Mouse (Mus musculus): ENCODE results near the gene Olig2. TPM values are rescaled to one million over a fixed set of nuclear protein-coding genes. Genes with fewer than 3 reads are reported as not detected.

Olig2 gene
- total RNA-seq (2022), result 10 to 100 TPM; 22.0 to 24.1 (median 22.8) TPM

DNA sequence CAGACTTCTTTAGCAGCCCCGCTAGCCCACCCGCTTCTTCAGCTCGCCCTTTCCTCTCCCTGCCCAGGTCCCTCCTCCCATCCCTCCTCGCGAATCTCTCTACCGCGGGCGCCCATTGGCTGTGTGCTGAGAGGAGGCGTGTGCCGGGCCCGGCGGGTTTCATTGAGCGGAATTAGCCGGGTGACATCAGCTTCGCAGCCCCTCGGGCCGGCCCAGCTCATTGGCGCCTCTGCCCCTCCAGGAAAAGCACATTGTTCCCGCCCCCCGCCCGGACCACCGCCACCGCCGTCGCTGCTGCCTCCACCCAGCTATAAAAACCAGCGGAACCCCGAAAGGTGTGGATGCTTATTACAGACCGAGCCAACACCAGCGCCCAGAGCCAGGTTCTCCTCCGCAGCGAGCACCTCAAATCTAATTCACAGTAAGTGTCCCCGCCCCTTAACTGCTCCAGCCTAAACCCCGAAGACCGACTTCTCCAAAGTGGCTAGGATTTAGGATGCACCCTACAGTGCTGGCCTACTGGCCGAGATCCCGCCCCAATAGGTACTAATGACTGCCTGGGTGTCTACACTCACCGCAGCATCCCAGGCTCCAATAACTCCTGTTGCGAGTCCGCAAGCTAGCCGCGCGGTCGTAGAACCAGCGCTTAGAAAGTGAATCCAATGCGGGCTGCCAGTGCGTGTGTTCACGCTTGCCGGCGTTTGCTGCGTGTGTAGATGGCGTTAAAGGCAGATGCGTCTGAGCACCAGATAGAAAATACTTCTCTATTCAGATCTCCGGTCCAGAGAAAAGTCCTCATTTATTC, at the start of gene Olig2:
Olig2 (plus strand) TSS at position 225 of the 805 bp plus-strand sequence.
- peak in 1 of 2 experiments; percentile 60 for DNase-seq (ENCODE audit: low spot score in 2 of 2)

GRCm38 (mm10) chr16:91175892-91176291, 49.4 kb upstream of the Olig2 start:
- DNase-seq (ENCODE audit: low spot score in 2 of 2), result no peak

DNA sequence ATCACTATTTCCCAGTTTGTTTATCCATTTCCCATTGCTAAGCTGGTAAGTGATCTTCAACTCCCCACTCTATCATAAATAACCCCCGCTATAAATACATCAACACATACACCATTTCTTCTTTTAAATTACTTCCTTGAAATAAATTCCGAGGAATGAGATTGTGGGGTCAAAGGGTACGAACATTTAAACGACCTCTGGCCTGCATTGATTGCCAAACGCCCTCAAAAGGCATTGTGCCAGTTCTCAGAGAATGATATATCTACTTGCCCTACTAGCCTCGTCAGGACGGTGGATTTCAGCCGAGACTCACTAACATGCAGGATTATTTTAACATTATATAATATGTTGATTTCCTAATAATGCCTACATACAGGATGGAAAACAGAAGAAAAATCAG, 38.2 kb upstream of the Olig2 start:
- no peak for DNase-seq (ENCODE audit: low spot score in 2 of 2)

DNA sequence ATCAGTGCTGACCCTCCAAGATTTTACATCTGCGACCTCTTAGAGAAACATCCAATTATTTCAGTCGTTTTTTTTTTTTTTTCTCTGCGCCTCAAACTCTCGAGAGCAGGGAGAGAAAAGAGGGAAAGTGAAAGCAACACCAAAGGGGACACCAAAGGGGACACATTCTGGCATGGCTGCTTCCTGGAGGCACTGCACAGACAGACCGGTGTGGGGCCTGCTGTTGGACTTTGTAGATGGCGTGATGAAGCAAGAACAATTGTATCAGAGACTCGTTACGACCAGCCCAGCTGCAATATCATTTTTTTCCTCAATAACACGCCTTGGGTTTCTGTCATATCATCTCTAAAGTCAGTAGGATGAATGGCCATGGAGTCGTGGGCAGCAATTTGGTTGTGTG, 37.6 kb upstream of the Olig2 start:
- DNase-seq (ENCODE audit: low spot score in 2 of 2), result no peak

GRCm38 (mm10) chr16:91188304-91188703, 37.0 kb upstream of the Olig2 start:
- no peak for DNase-seq (ENCODE audit: low spot score in 2 of 2)

DNA sequence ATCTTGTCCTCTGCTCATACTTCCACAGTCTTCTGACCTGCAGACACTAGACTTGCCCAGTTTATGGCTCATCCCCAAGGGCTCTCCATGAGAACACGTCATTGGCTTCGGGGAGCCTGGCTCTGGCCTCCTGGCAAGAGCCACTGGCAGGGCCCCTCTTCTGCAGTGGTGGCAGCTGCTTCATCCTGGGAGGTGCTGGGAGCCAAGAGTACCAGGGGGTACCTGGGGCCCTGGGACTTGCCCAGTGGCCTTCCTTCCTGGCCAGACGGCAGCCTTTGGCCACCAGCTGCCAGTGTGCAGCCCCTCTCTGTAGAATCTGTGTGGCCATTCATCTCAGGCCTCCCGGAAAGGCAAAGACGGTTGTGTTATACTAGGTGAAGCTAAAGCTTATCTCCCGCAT, 34.0 kb upstream of the Olig2 start:
- DNase-seq (ENCODE audit: low spot score in 2 of 2), result peak in 1 of 2 experiments; percentile 15

DNA sequence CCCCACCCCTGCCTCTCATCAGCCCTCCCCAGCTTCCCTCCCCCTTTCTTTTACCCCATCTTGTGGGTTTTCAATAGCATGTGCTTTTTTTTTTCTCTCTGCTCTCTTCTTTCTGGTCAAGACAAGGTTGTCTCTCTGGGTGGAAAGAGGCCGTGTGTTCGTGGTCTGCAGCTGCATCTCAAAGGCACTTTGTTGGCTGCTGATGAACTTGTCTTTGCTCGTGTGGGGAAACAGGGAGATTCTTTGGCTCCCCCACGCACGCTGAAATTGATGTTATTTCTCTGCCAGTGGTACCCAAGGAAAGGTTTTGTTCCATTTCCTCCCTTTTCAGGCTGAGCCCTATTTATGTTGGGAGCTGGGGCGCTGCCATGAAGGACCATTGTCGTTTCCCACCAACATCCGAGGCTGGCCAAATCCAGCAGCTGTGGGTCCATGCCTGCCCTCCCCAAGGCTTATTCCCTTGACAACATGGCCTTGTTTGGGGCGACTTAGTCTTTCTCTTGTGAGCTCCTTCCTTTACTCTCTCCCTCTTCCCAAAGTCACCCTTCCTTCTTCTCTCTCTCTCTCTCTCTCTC, 33.5 kb upstream of the Olig2 start:
- DNase-seq (ENCODE audit: low spot score in 2 of 2), result peak in 1 of 2 experiments; percentile 48

GRCm38 (mm10) chr16:91192672-91193354, 32.4 kb upstream of the Olig2 start:
- no peak for DNase-seq (ENCODE audit: low spot score in 2 of 2)

GRCm38 (mm10) chr16:91199815-91200214, 25.4 kb upstream of the Olig2 start:
- no peak for DNase-seq (ENCODE audit: low spot score in 2 of 2)

DNA sequence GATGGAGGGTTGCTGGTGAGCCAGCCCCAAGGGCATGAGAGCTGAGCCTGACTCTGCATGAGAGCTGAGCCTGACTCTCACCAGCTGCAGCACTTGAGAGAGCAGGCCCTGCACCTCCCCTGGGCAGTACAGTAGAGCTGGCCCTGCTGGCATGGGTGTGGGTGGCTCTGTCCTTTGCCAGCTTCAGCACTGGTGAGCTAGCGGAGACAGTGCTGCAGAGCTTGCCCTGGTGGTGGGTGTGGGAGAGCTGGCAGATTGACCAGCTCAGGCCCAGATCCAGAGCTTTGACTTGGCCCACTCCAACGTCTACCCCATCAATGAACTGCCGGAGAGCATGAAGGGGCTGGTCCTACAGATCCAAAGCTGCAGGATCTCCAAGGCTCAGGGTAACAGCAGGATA, 22.3 kb upstream of the Olig2 start:
- DNase-seq (ENCODE audit: low spot score in 2 of 2), result no peak

DNA sequence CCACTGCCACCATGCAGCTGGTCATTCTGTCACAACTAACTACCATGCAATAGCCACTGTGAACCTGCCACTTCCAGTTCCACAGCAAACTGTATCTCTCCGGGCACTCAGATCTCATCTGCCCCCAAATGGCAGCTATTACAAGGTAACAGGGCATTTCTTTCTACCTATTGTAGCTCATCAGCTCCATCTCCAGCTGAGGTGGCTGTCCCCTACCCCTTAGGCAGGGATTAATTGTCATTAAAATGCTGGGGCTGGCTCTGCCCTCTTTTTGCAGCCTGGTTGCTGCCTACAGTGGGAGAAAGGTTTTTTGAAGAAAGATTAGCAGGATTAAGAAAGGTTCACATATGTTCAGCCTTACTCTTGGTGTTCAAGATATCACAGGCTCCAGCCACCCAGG, 18.9 kb upstream of the Olig2 start:
- no peak for DNase-seq (ENCODE audit: low spot score in 2 of 2)

- DNase-seq (ENCODE audit: low spot score in 2 of 2), result no peak
Measured at GRCm38 (mm10) chr16:91217077-91217476, 8.2 kb upstream of the Olig2 start.

- DNase-seq (ENCODE audit: low spot score in 2 of 2), result no peak
Measured at GRCm38 (mm10) chr16:91217948-91218347, 7.3 kb upstream of the Olig2 start.

DNA sequence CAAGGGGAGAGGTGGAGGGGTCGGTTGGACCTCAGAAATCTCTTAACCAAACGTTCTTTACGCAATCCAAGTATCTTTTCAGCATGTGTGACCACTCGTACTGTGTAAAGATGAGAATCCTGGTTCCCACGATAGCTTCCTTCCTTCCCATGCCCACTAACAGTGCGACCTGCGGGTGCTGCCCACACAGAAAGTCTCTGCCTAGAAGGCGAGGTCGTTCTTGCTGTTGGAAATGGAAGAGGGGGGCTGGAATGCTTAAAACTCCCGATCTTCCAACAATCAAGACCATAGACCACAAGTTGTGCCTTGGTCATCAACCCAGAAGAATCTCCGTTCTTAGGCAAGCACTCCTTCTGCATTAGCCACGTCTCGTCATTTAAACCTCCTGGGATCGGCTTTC, 6.0 kb upstream of the Olig2 start:
- no peak for DNase-seq (ENCODE audit: low spot score in 2 of 2)

GRCm38 (mm10) chr16:91222171-91222642, 3.0 kb upstream of the Olig2 start:
- DNase-seq (ENCODE audit: low spot score in 2 of 2), result no peak

DNA sequence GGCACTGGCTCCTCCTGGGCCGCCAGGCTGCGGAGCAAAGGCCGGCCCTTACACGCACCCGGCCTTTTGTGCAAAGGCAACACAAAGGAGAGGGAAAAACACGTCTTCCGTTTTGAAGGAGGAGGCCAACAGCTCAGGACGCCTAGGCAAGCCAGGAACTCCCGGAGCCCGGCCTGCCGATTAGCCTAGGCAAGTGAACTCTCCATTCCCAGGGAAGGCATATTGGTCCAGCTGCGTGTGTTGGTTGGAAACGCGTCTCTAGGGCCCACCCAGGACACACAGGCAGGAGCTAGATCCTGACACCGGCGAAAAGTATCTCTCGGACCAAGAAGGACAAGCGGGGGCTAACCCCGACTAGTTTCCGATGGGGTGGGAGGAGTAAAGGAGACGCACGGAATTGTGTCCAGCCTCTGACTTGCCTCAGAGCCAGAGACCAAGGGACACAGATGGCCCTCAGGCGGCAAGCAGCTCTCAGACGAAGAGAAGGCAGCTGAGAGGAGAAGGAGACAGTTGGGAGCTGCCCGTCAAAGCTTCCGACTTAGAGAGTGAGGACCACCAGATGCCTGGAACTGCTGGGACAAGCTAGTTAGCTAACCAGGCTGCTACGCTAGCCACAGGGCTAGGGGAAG, 2.5 kb upstream of the Olig2 start:
- peak in 1 of 2 experiments; percentile 29 for DNase-seq (ENCODE audit: low spot score in 2 of 2)

DNA sequence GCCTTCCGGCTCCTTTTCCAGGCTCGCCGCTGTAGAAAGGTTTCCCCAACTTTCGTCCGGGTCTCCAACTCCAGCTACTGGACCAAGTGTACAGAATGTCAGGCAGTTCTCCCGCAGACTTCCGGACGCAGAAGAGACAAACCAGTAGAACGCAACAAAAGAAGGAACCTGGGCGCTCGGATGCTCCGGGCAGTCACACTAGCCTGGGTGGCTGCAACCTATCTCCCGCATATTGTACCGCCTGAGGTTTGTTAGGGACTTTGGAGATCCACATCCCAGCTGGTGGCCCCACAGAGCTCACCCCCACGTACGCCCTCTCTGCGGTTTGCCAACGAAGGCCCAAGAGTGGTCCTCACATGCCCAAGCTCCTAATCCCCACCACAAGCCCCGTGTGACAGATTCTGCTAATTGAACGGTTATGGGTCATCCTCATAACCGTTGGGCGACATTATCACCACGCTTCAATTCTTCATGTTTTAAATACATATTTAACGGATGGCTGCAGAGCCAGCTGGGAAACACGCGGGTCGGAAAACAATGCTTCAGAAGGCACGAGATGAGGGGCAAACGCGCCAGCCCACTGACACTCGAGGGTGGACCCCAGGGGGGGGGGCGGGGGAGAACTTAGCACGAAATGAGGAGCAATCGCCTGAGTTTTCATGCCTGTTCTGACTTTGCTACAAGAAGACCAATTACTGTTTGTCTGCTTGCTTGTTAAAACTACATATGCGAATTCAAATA, 1.8 kb upstream of the Olig2 start:
- DNase-seq (ENCODE audit: low spot score in 2 of 2), result no peak

DNA sequence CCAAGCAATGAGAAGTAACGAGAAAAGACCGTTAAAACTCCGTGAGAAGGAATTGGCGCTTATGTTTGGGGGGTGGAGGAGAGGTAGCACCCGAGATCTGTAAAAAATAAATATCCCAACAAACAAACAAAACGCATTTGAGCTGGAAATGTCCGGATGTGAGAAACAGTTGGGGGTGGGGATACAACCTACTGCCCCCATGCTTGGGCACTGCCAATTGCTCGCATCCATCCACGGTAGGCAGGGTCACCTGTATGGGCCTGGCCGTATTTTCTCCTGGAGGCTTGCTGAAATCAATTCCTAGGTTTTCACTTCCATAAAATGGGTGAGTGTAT, 1.2 kb upstream of the Olig2 start:
- DNase-seq (ENCODE audit: low spot score in 2 of 2), result no peak

- DNase-seq (ENCODE audit: low spot score in 2 of 2), result no peak
Measured at GRCm38 (mm10) chr16:91224481-91225232, 600 bp upstream of the Olig2 start.

- no peak for DNase-seq (ENCODE audit: low spot score in 2 of 2)
Measured at GRCm38 (mm10) chr16:91226038-91226882, 1.0 kb downstream of the Olig2 start.
